Mouse (Mus musculus): ENCODE measurements around the gene Nampt. TPM values are rescaled to one million over a fixed set of nuclear protein-coding genes. Genes with fewer than 3 reads are reported as not detected.

Gene Nampt
- polyA plus RNA-seq, 1 experiment from 2014 or later: 14.2 TPM

- no peak for DNase-seq (ENCODE audit: low spot score)
- H3K4me1 ChIP-seq (replicated peaks; ENCODE audit: control insufficient read depth, insufficient read depth): no peaks in the 10 kb centered on the region
- H3K27me3 ChIP-seq (ENCODE audit: control insufficient read depth, insufficient read depth, low read length): no peaks in the 10 kb centered on the region
- ATAC-seq (ENCODE audit: low FRiP score, low TSS enrichment): no peak
- H3K27ac ChIP-seq (replicated peaks): 0 out of 2 replicates have a peak overlapping the region, but pooled peaks have one; percentile 35
- H3K4me3 ChIP-seq (ENCODE audit: low read depth, low read length): no peak overlapping the region
- no peak overlapping the region for H3K4me2 ChIP-seq (replicated peaks; ENCODE audit: low read depth)
- H3K9ac ChIP-seq (ENCODE audit: low read length): no peak overlapping the region
- peaks cover 10% of the 10 kb centered on the region for H3K36me3 ChIP-seq (ENCODE audit: control insufficient read depth, insufficient read depth, low read length)
- no peaks in the 10 kb centered on the region for H3K9me3 ChIP-seq (ENCODE audit: control insufficient read depth, low read length)
- 71% methylated on average over 6 of the region's 6 CpGs for WGBS
- TF ChIP-seq EP300 (optimal IDR thresholded peaks at IDR 0.05): no peak
- no peak for TF ChIP-seq CTCF (IDR thresholded peaks at IDR 0.05; ENCODE audit: low read depth)
These were observed 15.4 kb downstream of the Nampt start for GRCm38 (mm10) chr12:32834781-32835180.

- no peak for TF ChIP-seq CTCF (IDR thresholded peaks at IDR 0.05; ENCODE audit: low read depth)
- no peak for TF ChIP-seq EP300 (optimal IDR thresholded peaks at IDR 0.05)
- ATAC-seq (ENCODE audit: low FRiP score, low TSS enrichment) (no peak), DNase-seq (ENCODE audit: low spot score) (peak; percentile 38)
- H3K36me3 ChIP-seq (ENCODE audit: control insufficient read depth, insufficient read depth, low read length): peaks cover 10% of the 10 kb centered on the region
- 0 out of 2 replicates have a peak overlapping the region, but pooled peaks have one; percentile 35 for H3K27ac ChIP-seq (replicated peaks)
- H3K4me2 ChIP-seq (replicated peaks; ENCODE audit: low read depth): no peak overlapping the region
- no peaks in the 10 kb centered on the region for H3K4me1 ChIP-seq (replicated peaks; ENCODE audit: control insufficient read depth, insufficient read depth)
- H3K9me3 ChIP-seq (ENCODE audit: control insufficient read depth, low read length): no peaks in the 10 kb centered on the region
- H3K9ac ChIP-seq (ENCODE audit: low read length): no peak overlapping the region
- no peak overlapping the region for H3K4me3 ChIP-seq (ENCODE audit: low read depth, low read length)
- H3K27me3 ChIP-seq (ENCODE audit: control insufficient read depth, insufficient read depth, low read length): no peaks in the 10 kb centered on the region
- WGBS: 18% methylated on average over 4 of the region's 4 CpGs
These were observed 15.9 kb downstream of the Nampt start for GRCm38 (mm10) chr12:32835235-32835634.

- DNase-seq (ENCODE audit: low spot score) (no peak), ATAC-seq (ENCODE audit: low FRiP score, low TSS enrichment) (no peak)
- H3K4me1 ChIP-seq (replicated peaks; ENCODE audit: control insufficient read depth, insufficient read depth): no peaks in the 10 kb centered on the region
- no peaks in the 10 kb centered on the region for H3K9me3 ChIP-seq (ENCODE audit: control insufficient read depth, low read length)
- H3K27ac ChIP-seq (replicated peaks): no peak overlapping the region
- WGBS: 91% methylated on average over 4 of the region's 4 CpGs
- TF ChIP-seq CTCF (IDR thresholded peaks at IDR 0.05; ENCODE audit: low read depth) (no peak), EP300 (optimal IDR thresholded peaks at IDR 0.05) (no peak)
- no peak overlapping the region for H3K9ac ChIP-seq (ENCODE audit: low read length)
- no peak overlapping the region for H3K4me2 ChIP-seq (replicated peaks; ENCODE audit: low read depth)
- no peaks in the 10 kb centered on the region for H3K27me3 ChIP-seq (ENCODE audit: control insufficient read depth, insufficient read depth, low read length)
- peaks cover 19% of the 10 kb centered on the region for H3K36me3 ChIP-seq (ENCODE audit: control insufficient read depth, insufficient read depth, low read length)
- H3K4me3 ChIP-seq (ENCODE audit: low read depth, low read length): no peak overlapping the region
These were observed 19.1 kb downstream of the Nampt start for GRCm38 (mm10) chr12:32838406-32838805.

GRCm38 (mm10) chr12:32838954-32839353, 19.6 kb downstream of the Nampt start:
- Histone ChIP-seq H3K4me1 (replicated peaks; ENCODE audit: control insufficient read depth, insufficient read depth) (no peaks in the 10 kb centered on the region), H3K36me3 (ENCODE audit: control insufficient read depth, insufficient read depth, low read length) (peaks cover 23% of the 10 kb centered on the region), H3K9me3 (ENCODE audit: control insufficient read depth, low read length) (no peaks in the 10 kb centered on the region), H3K4me3 (ENCODE audit: low read depth, low read length) (no peak overlapping the region), H3K4me2 (replicated peaks; ENCODE audit: low read depth) (no peak overlapping the region), H3K27me3 (ENCODE audit: control insufficient read depth, insufficient read depth, low read length) (no peaks in the 10 kb centered on the region), H3K9ac (ENCODE audit: low read length) (no peak overlapping the region), H3K27ac (replicated peaks) (no peak overlapping the region)
- ATAC-seq (ENCODE audit: low FRiP score, low TSS enrichment) (no peak), DNase-seq (ENCODE audit: low spot score) (no peak)
- WGBS: 93% methylated on average over 9 of the region's 9 CpGs
- TF ChIP-seq CTCF (IDR thresholded peaks at IDR 0.05; ENCODE audit: low read depth): no peak
- no peak for TF ChIP-seq EP300 (optimal IDR thresholded peaks at IDR 0.05)

GRCm38 (mm10) chr12:32841442-32841900, 22.1 kb downstream of the Nampt start:
- Histone ChIP-seq H3K27ac (replicated peaks) (no peak overlapping the region), H3K4me2 (replicated peaks; ENCODE audit: low read depth) (no peak overlapping the region), H3K9me3 (ENCODE audit: control insufficient read depth, low read length) (no peaks in the 10 kb centered on the region), H3K36me3 (ENCODE audit: control insufficient read depth, insufficient read depth, low read length) (peaks cover 25% of the 10 kb centered on the region), H3K27me3 (ENCODE audit: control insufficient read depth, insufficient read depth, low read length) (no peaks in the 10 kb centered on the region), H3K9ac (ENCODE audit: low read length) (no peak overlapping the region), H3K4me3 (ENCODE audit: low read depth, low read length) (no peak overlapping the region), H3K4me1 (replicated peaks; ENCODE audit: control insufficient read depth, insufficient read depth) (no peaks in the 10 kb centered on the region)
- 55% methylated on average over 7 of the region's 7 CpGs for WGBS
- TF ChIP-seq CTCF (IDR thresholded peaks at IDR 0.05; ENCODE audit: low read depth): no peak
- TF ChIP-seq EP300 (optimal IDR thresholded peaks at IDR 0.05): no peak
- 0 out of 2 replicates have a peak, but pooled peaks have one; percentile 42 for ATAC-seq (ENCODE audit: low FRiP score, low TSS enrichment)
- no peak for DNase-seq (ENCODE audit: low spot score)

GRCm38 (mm10) chr12:32846325-32846724, 27.0 kb downstream of the Nampt start:
- peaks cover 21% of the 10 kb centered on the region for H3K36me3 ChIP-seq (ENCODE audit: control insufficient read depth, insufficient read depth, low read length)
- TF ChIP-seq CTCF (IDR thresholded peaks at IDR 0.05; ENCODE audit: low read depth): no peak
- H3K9me3 ChIP-seq (ENCODE audit: control insufficient read depth, low read length): no peaks in the 10 kb centered on the region
- no peak overlapping the region for H3K9ac ChIP-seq (ENCODE audit: low read length)
- H3K27me3 ChIP-seq (ENCODE audit: control insufficient read depth, insufficient read depth, low read length): no peaks in the 10 kb centered on the region
- no peaks in the 10 kb centered on the region for H3K4me1 ChIP-seq (replicated peaks; ENCODE audit: control insufficient read depth, insufficient read depth)
- H3K27ac ChIP-seq (replicated peaks): no peak overlapping the region
- ATAC-seq (ENCODE audit: low FRiP score, low TSS enrichment) (no peak), DNase-seq (ENCODE audit: low spot score) (no peak)
- WGBS: 90% methylated on average over 8 of the region's 8 CpGs
- no peak overlapping the region for H3K4me2 ChIP-seq (replicated peaks; ENCODE audit: low read depth)
- H3K4me3 ChIP-seq (ENCODE audit: low read depth, low read length): no peak overlapping the region

Measured in stomach, postnatal 0 days (tissue).